Mouse (Mus musculus): ENCODE measurements at regions not wholly inside any gene's neighbourhood (a gene's known extent, or its start where the extent isn't known, plus 50 kb on each side); places are given as distances from the start of the nearest gene placed in this dataset.
"Not testable (repeated sequence)": the region's sequence is repeated elsewhere in the genome, so short reads cannot be mapped to it uniquely, and the experiment has no call there.

DNA sequence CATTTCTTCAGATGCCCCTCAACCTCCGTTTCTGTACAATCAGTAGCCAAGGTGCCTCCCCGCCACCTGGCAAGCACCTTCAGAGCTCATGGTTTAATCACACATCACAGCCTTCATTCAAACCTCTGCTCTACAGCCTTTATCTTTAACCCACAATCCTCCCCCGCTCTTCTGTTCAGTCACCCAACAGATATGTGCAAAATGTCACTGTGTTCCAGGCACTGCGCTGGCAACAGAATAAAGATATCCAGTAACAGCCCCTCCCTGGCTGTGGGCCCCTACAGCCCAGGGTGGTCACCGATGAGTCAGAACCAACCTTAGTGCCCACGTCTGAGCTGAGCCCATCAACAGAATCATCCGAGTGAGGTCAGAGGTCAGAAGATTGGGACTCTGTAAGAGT is 54.3 kb upstream of the Ddr1 start:
- no peak for DNase-seq (ENCODE audit: low spot score)

DNA sequence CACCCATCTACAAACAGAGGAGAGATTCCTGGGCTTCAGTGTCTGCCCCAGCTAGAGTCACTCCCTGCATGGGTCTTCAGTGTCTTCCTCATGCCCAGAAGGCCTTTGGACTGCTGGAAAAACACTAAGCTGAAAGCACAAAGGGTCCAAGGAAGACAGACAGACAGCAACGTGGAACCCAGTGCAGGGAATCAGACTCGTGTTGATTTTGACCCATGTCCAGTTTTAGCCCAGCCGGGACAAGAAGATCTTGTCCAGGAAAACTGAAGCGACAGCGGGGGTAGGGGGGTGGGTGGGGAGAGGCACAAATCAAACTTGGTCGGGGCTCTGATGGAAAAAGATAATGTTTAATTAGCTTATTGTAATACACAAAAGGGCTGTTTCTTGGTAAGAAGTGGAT is 55.3 kb upstream of the Ddr1 start:
- DNase-seq (ENCODE audit: low spot score): no peak

- DNase-seq (ENCODE audit: low spot score): no peak
Observed at GRCm38 (mm10) chr17:35762614-35763013, 58.2 kb upstream of the Ddr1 start.

- DNase-seq (ENCODE audit: low spot score): no peak
Observed at GRCm38 (mm10) chr17:35763101-35763500, 58.4 kb upstream of the Ier3 start.

DNA sequence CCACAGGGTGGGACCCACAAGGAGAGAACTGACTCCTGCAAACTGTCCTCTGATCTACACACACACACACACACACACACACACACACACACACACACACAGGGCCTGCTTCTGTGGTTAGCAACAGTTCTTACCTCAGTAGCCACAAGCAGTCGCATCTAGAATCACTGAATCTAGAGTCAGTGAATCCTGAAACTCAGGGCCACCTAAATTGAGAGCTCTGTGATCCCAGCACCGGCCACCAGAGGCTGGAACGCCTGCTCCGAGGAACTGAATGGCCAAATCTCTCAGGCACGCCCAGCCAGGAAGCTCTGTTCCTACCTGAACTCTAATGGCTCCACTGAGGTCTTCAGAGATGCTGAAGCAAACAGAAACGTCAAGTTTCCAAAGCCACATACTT is 57.6 kb upstream of the Ier3 start:
- DNase-seq (ENCODE audit: low spot score): peak; percentile 26

- no peak for DNase-seq (ENCODE audit: low spot score)
Observed at GRCm38 (mm10) chr17:35766406-35766805, 55.1 kb upstream of the Ier3 start.

DNA sequence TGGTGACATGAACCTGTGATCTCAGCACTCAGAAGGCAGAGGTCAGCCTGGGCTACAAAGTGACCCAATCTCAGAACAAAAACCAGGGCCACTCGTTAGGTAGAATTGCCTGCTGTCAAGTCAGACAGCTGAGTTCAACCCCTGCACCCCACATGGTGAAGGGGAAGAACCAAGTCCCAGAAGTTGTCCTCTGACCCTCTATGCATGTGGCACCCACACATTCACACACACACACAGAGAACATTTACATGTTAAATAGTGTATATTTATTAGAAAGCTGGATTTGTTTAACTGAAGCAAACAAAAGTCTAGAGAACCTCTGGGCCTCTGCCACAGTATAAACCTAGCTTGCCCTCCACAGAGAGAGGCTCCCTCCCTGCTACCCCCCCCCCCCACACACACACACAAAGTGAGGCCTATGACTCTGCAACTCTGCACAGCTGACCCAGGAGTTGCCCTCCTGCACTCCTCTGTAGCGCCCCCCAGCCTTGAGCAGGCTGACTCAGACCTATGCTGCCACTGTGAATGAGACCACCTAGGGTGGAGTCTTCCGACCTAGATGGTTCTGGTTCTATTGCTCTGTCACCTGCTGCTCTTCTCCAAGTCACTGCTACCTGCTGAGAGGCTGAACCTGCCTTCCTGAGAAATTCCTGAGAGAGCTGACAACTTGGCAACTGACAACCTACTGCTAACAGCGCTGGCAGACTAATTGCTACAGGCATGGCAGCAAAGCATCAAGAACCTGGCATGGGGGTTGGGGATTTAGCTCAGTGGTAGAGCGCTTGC is 52.1 kb upstream of the Ier3 start:
- DNase-seq (ENCODE audit: low spot score): no peak

GRCm38 (mm10) chr17:35769961-35770276 is 51.6 kb upstream of the Ier3 start:
- not testable (repeated sequence) for DNase-seq (ENCODE audit: low spot score)

DNA sequence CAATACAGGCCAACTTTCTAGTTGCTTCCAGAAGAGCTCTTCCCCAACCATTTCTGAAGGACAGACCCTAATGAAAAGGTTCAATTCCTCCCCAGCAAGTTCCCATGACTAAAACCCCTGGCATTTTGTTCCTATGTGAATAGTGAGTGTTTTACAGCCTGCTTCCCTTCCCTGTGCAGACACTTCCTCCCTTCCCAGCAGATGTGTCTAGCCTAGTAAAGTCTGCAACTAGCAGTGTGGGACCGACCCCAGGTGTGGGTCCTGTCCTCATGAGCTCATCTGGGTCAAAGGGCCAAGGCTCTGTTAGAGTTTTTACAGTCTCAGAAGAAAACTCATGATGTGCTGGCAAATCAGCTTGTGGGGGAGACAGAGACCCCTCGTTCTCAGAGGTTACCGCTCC is 50.9 kb upstream of the Ier3 start:
- no peak for DNase-seq (ENCODE audit: low spot score)

- DNase-seq (ENCODE audit: low spot score): no peak
Observed at GRCm38 (mm10) chr17:35771656-35772405, 49.7 kb upstream of the Ier3 start.
